Mouse (Mus musculus) CH12F3 (cell line): ENCODE data around the gene Fam129c.

ENCODE experiments used
- in situ Hi-C: fragments of 300-500 bp; cut with MboI; formaldehyde crosslinking; loops from 2 replicates; pipeline ENCODE4 v1.14.3; 2020; ENCODE audit warnings: low sequenced_read_pairs

Fam129c gene

DNA sequence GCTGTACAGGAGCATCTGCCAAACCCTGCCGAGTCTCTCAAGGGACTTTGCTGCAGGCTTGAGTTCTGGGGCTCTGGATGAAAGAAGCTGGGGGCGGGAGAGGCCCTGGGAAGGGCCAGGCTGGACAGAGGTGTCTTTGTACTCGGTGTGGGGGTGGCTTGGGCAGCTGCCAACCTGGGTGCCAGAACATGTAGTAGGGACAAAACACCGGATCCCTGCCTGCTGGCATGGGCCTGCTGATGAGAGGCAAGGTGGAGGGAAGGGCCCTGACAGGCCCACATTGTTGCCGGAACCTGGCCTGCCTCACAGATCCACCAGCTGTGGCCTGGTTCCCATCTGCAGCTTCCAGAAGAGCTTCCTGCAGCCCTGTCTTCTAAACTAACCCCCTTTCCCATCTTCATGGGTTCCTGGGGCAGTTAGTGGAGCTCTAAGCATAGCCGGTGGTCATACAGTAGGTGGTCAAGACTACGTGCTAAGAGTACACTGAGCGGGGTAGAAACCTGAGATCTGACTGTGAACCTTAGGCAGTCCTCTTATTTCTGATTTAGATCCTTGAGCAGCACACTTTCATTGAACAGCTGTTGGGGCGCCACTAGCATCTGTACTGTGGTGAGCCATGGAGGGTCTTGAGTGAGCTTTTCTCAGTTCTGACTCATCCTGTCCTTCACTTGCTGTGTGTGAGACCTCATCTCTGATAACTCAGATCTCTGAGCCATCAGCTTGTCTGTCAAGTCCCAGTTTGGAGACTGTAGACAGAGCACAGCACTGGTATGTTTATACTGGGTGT is 24.4 kb upstream of the Fam129c start:
- in situ Hi-C loops = no loop called here

DNA sequence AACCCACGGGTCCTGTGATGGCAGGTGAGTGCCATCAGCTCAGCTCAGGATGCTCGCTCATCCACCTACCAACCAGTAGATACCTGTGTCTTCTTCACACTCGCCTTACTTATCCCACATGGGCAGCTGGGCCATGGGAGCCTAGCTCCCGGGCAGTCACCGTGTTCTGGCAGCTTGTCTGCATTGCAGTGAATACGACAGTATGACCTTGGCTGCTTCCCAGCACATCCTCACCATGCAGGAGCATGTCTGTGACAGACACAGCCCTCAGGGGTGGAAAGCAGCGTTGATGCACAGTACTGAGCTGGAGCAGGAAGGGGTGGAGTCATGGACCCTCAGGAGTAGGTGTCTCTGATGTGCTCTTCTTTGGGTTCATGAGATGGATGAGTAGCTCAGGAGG is 23.0 kb upstream of the Fam129c start:
- in situ Hi-C loops = no loop called here

DNA sequence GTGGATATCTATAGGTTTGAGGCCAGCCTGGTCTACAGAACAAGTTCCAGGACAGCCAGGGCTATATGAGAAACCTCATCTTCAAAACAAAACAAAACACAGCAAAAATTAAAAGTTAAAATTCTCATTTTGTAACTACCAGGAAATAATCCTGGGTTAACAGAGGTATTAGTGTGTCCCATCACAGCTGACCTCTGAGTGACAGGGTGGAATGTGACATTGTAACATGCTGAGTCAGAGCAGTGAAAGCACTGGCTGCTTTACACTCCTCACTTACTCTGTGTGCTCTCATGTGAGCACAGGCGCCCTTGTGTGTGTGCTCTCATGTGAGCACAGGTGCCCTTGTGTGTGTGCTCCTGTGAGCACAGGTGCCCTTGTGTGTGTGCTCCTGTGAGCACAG is 22.4 kb upstream of the Fam129c start:
- in situ Hi-C loops = no loop called here

DNA sequence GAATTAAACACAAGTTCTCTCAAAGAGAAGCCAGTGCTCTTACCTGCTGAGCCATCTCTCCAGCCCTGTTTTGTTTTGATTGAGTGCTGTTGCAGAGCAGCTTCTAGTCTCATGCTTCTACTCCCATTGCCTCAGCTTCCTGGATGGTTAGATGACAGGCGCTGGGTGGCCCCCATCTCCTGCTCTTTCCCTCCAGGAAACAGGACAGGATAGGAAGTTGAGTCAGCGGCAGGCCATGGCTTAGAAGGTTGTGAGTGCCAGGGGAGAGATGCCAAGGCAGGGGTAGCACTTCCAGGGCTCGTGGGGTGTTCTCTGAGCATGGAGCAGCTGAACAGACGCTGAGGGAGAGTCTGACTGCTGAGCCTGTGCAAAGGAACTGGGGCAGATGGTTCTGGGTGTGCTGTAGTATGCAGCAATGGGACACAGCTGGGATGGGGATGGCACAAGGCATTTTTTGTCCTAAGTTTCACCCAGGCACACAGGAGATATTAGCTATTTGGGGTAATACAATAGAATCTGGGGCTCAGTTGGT is 19.5 kb upstream of the Fam129c start:
- in situ Hi-C loops = no loop called here

DNA sequence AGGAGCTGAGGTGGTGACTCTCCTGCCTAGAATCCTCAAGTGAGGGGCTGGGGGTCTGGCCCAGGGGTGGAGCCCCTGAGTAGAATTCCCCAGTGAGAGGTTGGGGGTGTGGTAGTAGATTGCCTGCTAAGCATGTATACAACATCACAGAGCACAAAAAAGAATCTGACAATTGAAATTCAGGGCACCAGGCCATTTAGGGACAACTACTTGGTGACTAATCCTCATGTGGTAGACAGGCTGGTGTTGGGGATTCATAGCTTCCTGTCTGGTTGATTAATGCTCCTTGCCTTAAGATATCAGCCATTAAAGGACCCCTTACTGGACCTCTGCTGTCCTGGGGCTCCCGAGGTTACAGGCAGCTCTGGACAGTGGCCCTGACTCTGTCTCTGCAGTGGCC is 18.4 kb upstream of the Fam129c start:
- in situ Hi-C loops = no loop called here

DNA sequence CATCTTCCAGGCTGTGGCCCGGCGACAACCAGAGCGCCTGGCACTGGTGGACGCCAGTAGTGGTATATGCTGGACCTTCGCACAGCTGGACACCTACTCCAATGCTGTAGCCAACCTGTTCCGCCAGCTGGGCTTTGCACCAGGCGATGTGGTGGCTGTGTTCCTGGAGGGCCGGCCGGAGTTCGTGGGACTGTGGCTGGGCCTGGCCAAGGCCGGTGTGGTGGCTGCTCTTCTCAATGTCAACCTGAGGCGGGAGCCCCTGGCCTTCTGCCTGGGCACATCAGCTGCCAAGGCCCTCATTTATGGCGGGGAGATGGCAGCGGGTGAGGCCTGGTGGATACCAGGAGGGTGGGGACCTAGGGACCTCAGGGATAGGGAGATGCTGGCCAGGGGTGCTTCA is 18.0 kb upstream of the Fam129c start:
- in situ Hi-C loops = no loop called here

DNA sequence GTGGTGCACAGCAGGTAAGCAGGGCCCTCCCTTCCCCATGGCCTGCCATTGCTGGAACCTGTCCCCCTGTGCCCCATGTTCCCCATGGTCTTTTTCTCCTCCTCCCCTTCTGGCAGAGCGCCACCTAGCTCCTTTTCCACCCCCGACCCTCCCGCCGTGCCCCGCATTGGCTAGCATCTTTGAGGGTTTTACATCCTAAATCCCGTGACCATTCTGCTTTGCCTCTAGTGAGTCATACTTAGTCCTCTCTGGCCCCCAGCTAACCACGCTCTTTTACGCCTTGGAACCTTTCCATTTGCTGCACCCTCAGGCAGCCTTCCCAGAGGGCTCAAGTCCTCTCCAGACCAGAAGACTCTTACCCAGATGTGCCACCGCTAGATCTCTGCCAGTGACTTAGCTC is 17.2 kb upstream of the Fam129c start:
- in situ Hi-C loops = no loop called here

DNA sequence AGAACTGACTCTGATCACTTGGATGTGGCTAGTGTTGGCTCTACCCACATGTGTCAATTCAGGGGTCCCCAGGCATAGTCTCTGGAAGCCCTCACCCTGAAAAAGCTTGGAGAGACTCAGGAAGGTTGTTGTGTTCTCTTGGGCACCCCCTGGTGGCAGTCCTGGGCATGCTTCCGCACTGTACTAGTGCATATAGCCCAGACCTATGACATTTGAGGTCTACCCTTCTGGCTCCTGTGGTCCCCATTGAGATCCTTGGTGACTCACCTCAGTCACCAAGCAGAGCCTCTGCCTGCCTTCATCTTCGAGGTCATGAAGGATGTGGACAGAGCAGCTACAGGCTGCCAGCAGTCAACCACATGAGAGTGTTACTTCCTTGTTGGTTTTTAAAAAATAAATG is 10.6 kb upstream of the Fam129c start:
- in situ Hi-C loops = no loop called here

DNA sequence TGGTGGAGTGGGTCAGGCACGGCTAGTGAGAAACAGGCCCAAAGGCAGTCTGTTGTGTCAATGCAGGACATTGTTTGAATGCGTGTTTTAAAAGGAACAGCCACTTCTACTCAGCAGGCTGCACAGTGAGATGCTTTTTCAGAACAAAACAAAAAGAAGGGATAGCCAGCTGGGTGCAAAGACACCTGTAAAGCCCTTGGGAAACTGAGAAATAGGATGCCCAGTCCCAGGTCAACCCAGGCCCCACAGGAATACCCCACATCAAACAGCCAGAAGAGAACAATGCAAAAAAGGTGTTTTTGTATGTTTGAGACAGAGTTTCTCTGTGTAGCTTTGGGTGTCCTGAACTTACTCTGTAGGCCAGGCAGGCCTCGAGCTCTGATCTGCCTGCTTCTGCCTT is 8.7 kb upstream of the Fam129c start:
- in situ Hi-C loops = no loop called here

DNA sequence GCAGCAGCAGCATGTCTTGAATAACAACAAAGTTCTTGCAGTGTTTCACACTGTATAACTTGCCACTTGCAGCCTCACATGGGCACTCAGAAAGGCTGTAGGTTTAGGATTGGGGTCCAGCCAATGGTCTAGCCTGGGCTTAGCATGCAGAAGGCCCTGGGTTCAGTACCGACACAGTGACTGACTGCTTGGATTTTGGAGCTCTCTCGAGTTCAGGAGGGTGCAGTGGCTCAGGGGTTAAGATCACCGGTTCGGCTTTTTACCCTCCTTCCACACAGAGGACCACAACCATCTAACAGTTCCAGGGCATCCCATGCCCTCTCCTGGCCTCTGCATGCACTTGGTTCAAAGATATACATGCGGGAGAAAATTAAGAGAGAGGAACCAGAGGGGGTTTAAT is 6.4 kb upstream of the Fam129c start:
- in situ Hi-C loops = no loop called here

DNA sequence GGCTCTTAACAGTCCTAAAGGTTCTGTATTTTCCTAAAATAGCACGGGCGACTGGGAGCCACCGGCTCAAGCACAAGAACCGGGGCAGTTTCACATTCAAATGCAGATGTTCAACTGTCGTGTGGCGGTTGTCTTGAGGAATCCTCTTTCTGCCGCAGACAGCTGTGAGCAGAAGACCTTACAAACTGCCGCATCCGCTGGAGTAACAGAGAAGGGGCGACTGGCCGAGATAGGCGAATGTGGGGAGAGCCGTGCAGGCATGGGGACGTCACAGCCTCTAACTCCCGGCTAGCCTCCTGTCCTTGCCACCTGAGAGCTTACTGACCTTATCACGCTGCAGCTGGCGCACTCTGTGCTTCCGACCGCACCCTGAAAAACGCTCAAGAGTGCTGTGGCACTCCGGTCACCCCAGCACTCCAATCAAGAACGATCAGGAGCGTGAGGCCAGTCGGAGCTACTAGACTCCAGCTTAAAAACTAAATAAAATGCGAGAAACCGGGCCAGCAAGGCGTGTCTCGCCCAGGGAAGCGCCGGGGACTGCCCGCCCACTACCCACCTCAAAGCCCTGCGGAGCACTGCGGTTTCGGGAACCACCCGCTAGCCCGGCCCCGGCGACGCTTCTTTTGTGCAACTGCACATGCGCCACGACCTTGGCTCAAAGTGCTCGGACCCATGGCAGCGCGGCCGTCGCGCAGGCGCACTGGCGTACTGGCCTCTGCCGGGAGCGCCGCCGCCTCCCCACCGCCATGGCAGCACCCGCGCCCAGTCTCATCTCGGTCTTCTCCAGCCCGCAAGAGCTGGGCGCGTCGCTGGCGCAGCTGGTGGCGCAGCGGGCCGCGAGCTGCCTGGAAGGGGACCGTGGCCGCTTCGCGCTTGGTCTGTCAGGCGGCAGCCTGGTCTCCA is 5.7 kb upstream of the Fam129c start, which contains the start of gene Pgls:
TSS of gene Pgls (plus strand) at position 706 of the 903 bp plus-strand sequence.
- in situ Hi-C loops = no loop called here

DNA sequence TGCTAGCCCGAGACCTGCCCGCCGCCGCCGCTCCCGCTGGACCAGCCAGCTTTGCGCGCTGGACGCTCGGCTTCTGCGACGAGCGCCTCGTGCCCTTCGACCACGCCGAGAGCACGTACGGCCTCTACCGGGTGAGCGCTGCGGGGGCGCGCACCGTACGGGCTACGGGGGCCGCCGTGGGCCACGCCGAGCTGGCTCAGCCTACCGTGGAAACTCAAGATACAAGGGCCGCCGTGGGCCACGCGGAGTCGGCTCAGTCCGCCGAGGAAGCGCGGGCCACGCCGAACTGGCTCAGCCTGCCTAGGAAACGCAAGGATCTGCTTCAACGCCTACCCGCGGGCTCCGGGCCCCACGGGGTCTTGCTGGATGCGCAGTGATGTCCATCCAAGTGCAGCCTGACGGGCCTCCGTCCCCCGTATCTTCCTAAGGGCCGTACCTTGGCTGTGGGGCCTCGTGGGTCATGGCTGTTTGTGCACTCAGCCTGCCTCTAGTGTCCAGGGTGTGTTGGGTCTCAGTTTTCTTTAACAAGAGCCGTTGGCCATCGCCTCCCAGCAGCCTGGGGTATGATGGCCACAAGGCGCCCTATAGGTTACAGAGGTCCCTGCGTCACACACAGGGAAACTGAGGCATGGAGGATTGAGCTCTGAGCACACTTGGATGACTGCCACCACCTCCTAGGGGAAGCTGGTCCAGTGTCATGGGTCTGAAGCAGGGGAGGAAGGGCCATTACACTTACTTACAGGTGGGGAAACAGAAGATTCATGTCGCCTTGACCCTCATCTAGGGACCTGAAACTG is 4.9 kb upstream of the Fam129c start:
- in situ Hi-C loops = no loop called here

DNA sequence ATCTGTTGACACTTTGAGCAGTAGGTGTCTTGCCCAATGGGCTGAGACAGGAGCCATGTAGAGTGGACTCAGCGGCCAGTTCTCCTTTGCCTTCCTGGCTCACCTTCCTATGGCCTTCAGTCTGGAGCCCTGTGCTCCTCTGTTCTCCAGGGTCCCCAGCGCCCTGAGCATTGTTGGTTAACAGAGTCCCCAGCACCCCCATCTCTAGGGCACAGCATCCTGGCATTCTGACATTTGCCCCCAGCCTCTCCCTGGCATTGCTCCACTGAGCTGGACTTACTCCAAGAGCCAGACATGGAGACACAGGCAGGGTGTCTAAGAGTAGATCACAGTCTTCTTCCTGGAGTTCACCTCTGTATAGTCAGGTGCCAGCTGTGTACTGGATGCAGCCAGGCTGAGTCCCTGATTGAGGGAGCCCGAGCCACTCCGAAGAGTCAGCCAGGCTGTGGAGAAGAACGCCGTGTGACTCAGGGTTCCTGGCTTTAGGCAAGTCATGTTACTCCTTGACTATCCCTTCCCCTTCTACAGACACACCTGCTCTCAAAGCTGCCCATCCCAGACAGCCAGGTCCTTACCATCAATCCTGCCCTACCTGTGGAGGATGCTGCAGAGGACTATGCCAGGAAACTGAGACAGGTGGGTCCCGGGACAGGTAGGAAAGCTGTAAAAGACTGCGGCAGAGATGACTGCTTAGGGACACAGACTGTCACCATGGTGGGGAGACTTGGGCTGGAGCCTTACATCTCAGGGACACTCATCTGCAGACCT is 3.7 kb upstream of the Fam129c start:
- in situ Hi-C loops = no loop called here

DNA sequence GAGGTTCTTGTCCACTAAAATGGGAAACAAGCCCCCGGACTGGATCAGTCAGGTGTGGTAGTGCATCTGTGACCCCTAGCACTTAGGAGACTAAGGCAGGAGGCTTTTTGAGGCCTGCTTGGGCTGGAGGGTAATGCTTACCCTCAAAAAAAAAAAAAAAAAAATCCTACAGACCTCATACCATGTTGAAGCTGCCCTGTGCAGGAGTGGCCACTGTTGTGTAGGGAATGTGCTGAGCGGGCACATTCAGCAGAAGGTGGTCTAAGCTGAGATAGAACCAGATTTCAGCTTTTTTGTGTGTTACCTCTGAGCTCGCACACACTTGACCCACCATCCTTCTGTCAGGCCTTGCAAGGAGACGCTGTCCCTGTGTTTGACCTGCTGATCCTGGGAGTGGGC is 3.1 kb upstream of the Fam129c start:
- in situ Hi-C loops = no loop called here

DNA sequence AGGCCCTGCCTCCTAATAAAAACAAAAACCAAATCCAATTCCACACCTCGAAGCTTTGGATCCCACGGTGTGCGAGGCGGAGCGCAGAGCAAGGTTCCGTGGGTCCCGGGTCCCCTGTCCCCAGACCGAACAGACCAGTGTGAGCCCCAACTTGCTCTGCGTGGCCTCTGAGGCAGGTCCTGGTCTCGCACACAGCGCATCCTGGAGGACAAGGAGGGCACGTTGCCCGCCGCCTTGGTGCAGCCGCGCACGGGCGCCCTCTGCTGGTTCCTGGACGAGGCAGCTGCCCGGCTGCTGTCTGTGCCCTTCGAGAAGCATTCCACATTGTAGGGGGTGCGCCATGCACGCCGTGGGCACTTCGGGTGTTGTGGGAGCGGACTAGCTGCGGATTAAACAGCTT is 1.6 kb upstream of the Fam129c start:
- in situ Hi-C loops = no loop called here

DNA sequence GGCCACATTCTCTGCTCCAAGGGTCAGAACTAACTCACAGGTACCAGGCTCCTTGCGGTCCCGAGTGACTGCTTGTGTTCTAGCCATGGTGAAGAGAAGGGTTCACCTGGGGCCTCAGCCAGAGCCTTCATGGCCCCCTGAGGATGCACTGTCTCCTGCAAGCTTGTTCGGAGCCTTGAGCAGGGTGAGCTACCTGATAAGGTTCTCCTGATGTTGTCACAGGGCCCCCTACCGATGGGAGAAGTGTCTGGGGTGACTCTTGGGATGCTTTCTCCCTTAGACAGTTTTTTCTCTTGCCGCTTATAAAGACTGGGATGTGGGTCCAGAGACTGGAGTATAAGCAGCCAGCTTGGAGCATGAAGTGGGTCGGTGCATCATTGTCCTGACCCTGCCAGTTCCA is 1.1 kb upstream of the Fam129c start:
- in situ Hi-C loops = no loop called here

DNA sequence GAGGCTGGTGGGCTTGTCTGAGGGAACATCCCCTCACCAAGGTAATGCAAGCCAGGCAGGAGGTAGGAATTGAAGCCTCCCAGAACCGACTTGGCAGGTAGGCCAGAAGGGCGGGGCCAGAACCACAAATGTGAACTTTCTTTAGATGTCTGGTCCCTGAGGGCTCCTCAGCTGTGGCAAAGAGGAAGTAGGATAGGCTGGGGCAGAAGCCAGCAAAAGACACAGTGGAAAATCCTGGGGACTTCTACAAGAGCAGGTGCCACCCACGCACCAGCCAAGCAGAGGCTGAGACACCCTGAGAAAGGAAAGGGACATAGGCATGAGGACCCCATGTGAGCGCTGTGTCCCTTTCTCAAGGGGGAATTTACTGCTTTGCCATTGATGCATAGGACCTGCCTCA is 650 bp upstream of the Fam129c start:
- in situ Hi-C loops = no loop called here

DNA sequence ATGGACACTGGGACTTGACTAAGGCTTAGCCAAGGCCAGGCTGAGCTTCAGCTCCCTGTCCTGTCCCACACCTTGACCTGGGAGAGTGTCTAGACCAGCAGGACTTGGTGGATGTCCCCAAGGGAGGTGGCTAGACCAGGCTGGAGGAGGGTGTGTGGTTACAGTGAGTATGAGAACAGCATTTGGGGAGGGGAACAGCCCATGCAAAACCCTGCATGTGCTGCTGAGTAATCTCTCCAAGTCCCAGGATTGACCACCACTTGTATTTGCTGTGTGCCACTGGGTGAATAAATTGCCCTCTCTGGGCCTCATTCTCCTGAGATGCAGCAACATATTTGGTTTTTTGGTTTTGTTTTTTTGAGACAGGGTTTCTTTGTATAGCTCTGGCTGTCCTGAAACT is 927 bp downstream of the Fam129c start:
- in situ Hi-C loops = no loop called here

DNA sequence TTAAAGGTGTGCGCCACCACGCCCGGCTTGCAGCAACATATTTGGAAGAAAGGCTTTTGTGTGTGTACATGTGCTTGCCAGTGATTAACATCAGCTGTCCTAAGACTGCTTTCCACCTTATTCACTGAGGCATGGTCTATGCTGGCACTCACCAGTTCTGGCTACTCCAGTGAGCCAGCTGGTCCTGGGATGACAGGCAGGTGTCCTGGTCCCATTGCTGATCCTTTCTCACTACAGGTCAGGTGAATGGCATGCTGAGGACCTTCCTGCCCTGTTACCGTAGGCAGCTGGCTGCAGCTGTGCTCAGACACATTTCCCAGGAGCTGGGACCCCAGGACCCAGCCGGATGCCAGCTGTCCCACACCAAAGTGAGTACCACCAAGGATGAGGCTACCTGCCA is 1.4 kb downstream of the Fam129c start:
- in situ Hi-C loops = no loop called here

DNA sequence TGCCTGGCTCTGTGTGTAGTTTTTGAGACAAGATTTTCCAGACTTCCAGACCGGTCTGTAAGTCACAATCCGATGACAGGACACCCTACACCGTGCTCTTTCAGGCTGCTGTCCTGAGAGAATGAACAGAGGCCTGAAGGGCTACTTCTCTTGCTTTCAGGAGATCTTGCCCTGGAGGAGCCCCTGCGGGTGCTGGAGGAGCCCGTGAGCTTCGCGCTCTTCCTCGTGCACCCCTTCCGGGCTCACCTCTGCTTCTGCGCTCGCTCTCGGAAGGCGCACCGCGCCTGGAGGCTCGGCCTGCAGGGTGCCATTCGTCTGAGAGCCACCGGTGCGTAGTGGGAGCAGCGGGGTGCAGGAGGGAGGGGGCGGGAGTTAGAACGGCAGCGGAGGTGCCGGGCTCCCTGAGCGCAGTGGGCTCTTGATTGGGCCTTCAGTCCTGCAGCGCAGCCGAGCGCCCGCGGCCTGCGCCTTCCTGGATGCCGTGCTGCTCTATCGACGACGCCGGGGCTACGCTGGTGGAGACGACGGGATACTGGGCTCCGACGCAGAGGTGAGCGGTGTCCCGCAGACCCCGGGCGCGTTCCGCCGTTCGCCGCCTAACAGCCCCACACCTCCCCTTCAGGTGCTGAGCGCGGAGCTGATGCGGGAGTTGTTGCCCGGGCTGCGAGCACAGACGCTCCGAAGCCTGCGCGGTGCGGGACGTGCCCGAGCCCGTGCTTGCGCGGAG is 4.7 kb downstream of the Fam129c start:
- in situ Hi-C loops = no loop called here
